Mouse (Mus musculus): ENCODE measurements at regions not wholly inside any gene's neighbourhood (a gene's known extent, or its start where the extent isn't known, plus 50 kb on each side); places are given as distances from the start of the nearest gene placed in this dataset.
"Not testable (repeated sequence)": the region's sequence is repeated elsewhere in the genome, so short reads cannot be mapped to it uniquely, and the experiment has no call there.

- no peak for DNase-seq
Observed at GRCm38 (mm10) chr1:13042326-13042725, 1628.4 kb downstream of the A830018L16Rik start.

- DNase-seq, result peak; percentile 77 to 78
Observed at GRCm38 (mm10) chr1:13050140-13050775, 1636.4 kb downstream of the A830018L16Rik start.

- not testable (repeated sequence) for DNase-seq
Observed at GRCm38 (mm10) chr1:13051433-13052066, 1637.6 kb downstream of the A830018L16Rik start.

- DNase-seq, result peak; percentile 33 to 45
Observed at GRCm38 (mm10) chr1:13052067-13052460, 1638.2 kb downstream of the A830018L16Rik start.

GRCm38 (mm10) chr1:13057741-13058140 lies 1643.8 kb downstream of the A830018L16Rik start:
- DNase-seq, result no peak

GRCm38 (mm10) chr1:13059616-13060320 lies 1645.9 kb downstream of the A830018L16Rik start:
- DNase-seq, result no peak
